Mouse (Mus musculus) liver, adult 2 months (tissue): ENCODE data around the gene Selenoh.

ENCODE experiments used
- CTCF ChIP-seq: fragments of 200-500 bp; IDR thresholded peaks from 2 replicates; pipeline ENCODE4 v1.5.1; 2011; ENCODE audit warnings: low read depth, low read length, control low read depth
- POLR2A ChIP-seq: fragments of 200-500 bp; IDR thresholded peaks from 2 replicates; pipeline ENCODE4 v1.6.1; 2011; ENCODE audit warnings: low read length, control low read depth; ENCODE audit not compliant: insufficient read depth; ENCODE audit errors: extremely low read depth

- TF ChIP-seq CTCF (no peak), POLR2A (no peak)
These were observed 24.4 kb downstream of the Selenoh start for GRCm38 (mm10) chr2:84646138-84646537.
